Mouse (Mus musculus): ENCODE data around the gene Gm45783. TPM values are rescaled to one million over a fixed set of nuclear protein-coding genes. Genes with fewer than 3 reads are reported as not detected.
"Not testable (repeated sequence)": the region's sequence is repeated elsewhere in the genome, so short reads cannot be mapped to it uniquely, and the experiment has no call there.

Gene Gm45783
- not detected in 2 replicates for polyA plus RNA-seq (2015; fragmentation: Nextera tagmentation; extraction: Ambion mirVana)

DNA sequence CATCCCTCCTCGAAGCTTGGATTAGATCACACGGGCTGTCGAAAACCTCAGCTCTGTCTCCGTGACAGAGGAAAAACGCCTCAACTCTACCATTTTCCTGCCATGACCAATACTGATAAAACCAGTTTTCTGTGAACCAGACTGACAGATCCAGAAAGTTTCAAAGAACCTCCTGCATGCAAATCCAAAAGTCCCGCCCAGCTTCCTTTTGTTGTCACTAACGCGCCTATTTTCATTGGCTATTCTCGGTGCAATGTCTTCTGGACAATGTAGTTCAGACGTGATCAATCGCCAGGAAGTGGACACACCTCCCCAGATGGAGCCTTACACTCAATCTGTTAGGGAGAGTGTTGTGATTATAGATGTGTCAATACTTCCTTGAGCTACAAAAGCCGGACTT is at the start of gene Gm45783:
Gm45783 (minus strand) TSS at position 143 of the 400 bp plus-strand sequence.
- not testable (repeated sequence) for H3K9me3 ChIP-seq (ENCODE audit: control insufficient read depth, low read length); H3K4me2 ChIP-seq (ENCODE audit: low read length); H3K4me3 ChIP-seq (replicated peaks; ENCODE audit: low read length); H3K27me3 ChIP-seq (replicated peaks; ENCODE audit: control insufficient read depth, insufficient read depth, low read length); H3K36me3 ChIP-seq (ENCODE audit: control insufficient read depth, insufficient read depth); H3K27ac ChIP-seq (ENCODE audit: low read length); ATAC-seq; H3K4me1 ChIP-seq (replicated peaks; ENCODE audit: control insufficient read depth, insufficient read depth, low read length); H3K9ac ChIP-seq (replicated peaks; ENCODE audit: low read depth, low read length)
- WGBS = 57% methylated on average over 12 of the region's 12 CpGs

GRCm38 (mm10) chr7:7399603-7400002 is 25.2 kb upstream of the Gm45783 start, which contains the start of gene Vmn2r31:
TSS of gene Vmn2r31 (minus strand) at chr7:7399703.
- ATAC-seq; H3K4me3 ChIP-seq (replicated peaks; ENCODE audit: low read length); H3K36me3 ChIP-seq (ENCODE audit: control insufficient read depth, insufficient read depth); H3K4me2 ChIP-seq (ENCODE audit: low read length); H3K27me3 ChIP-seq (replicated peaks; ENCODE audit: control insufficient read depth, insufficient read depth, low read length); H3K9ac ChIP-seq (replicated peaks; ENCODE audit: low read depth, low read length); H3K27ac ChIP-seq (ENCODE audit: low read length); H3K4me1 ChIP-seq (replicated peaks; ENCODE audit: control insufficient read depth, insufficient read depth, low read length); H3K9me3 ChIP-seq (ENCODE audit: control insufficient read depth, low read length): not testable (repeated sequence)

- H3K4me2 ChIP-seq (ENCODE audit: low read length); H3K27ac ChIP-seq (ENCODE audit: low read length); H3K9me3 ChIP-seq (ENCODE audit: control insufficient read depth, low read length); H3K36me3 ChIP-seq (ENCODE audit: control insufficient read depth, insufficient read depth); H3K27me3 ChIP-seq (replicated peaks; ENCODE audit: control insufficient read depth, insufficient read depth, low read length); H3K9ac ChIP-seq (replicated peaks; ENCODE audit: low read depth, low read length); H3K4me1 ChIP-seq (replicated peaks; ENCODE audit: control insufficient read depth, insufficient read depth, low read length); H3K4me3 ChIP-seq (replicated peaks; ENCODE audit: low read length); ATAC-seq: not testable (repeated sequence)
- no CpG with 5 or more reads among the region's 1 CpGs for WGBS
These were observed 36.9 kb downstream of the Gm45783 start, which contains the start of gene Vmn2r30 for GRCm38 (mm10) chr7:7337509-7337908. TSS of gene Vmn2r30 (minus strand) at chr7:7337609.

- no peak for ATAC-seq
- H3K27me3 ChIP-seq (replicated peaks; ENCODE audit: control insufficient read depth, insufficient read depth, low read length) = no peaks in the 10 kb centered on the region
- no peak overlapping the region for H3K4me2 ChIP-seq (ENCODE audit: low read length)
- no peak overlapping the region for H3K4me3 ChIP-seq (replicated peaks; ENCODE audit: low read length)
- no peak overlapping the region for H3K9ac ChIP-seq (replicated peaks; ENCODE audit: low read depth, low read length)
- peaks cover 2% of the 10 kb centered on the region; the same call in 1 of the 2 replicates for H3K4me1 ChIP-seq (replicated peaks; ENCODE audit: control insufficient read depth, insufficient read depth, low read length)
- H3K9me3 ChIP-seq (ENCODE audit: control insufficient read depth, low read length) = no peaks in the 10 kb centered on the region
- peaks cover 41% of the 10 kb centered on the region for H3K36me3 ChIP-seq (ENCODE audit: control insufficient read depth, insufficient read depth)
- no peak overlapping the region for H3K27ac ChIP-seq (ENCODE audit: low read length)
- 83% methylated on average over 16 of the region's 16 CpGs for WGBS
These were observed 78.8 kb downstream of the Gm45783 start for GRCm38 (mm10) chr7:7295595-7295994.

Small RNAs within 50 kb of the gene (microRNA-seq; reads per million reads assigned to microRNA genes)
- gene Mir5620 = 0.83 reads per million

Other genes starting within 250 kb of the Gm45783 start
- 18.8 and 19.8 TPM in 2 replicates for gene Zfp773, start 237.8 kb downstream of the Gm45783 start, polyA plus RNA-seq (2015; fragmentation: Nextera tagmentation; extraction: Ambion mirVana)
- 3.5 and 4.0 TPM in 2 replicates for gene Zfp418, start 203.2 kb downstream of the Gm45783 start, polyA plus RNA-seq (2015; fragmentation: Nextera tagmentation; extraction: Ambion mirVana)
- 9.8 and 10.6 TPM in 2 replicates for gene Zfp772, start 164.6 kb downstream of the Gm45783 start, polyA plus RNA-seq (2015; fragmentation: Nextera tagmentation; extraction: Ambion mirVana)
- 0.76 and 2.3 TPM in 2 replicates for gene Vmn2r29, start 127.2 kb downstream of the Gm45783 start, polyA plus RNA-seq (2015; fragmentation: Nextera tagmentation; extraction: Ambion mirVana)
- gene Gm45844, start 96.3 kb downstream of the Gm45783 start, polyA plus RNA-seq (2015; fragmentation: Nextera tagmentation; extraction: Ambion mirVana) = 8.6 and 10.4 TPM in 2 replicates
- 202 and 213 TPM in 2 replicates for gene Clcn4, start 73.7 kb downstream of the Gm45783 start, polyA plus RNA-seq (2015; fragmentation: Nextera tagmentation; extraction: Ambion mirVana)
- not detected in 2 replicates for gene Vmn2r30, start 37.0 kb downstream of the Gm45783 start, polyA plus RNA-seq (2015; fragmentation: Nextera tagmentation; extraction: Ambion mirVana)
- not detected in 2 replicates for gene Vmn2r31, start 25.1 kb upstream of the Gm45783 start, polyA plus RNA-seq (2015; fragmentation: Nextera tagmentation; extraction: Ambion mirVana)
- gene Vmn2r32, start 105.4 kb upstream of the Gm45783 start, polyA plus RNA-seq (2015; fragmentation: Nextera tagmentation; extraction: Ambion mirVana) = not detected in 2 replicates
- gene Vmn2r33, start 192.2 kb upstream of the Gm45783 start, polyA plus RNA-seq (2015; fragmentation: Nextera tagmentation; extraction: Ambion mirVana) = not detected in 2 replicates

All from forebrain, embryonic 16.5 days (tissue).